20 mouse cellular contexts compared by ENCODE assay signal in genomic region chr8:13124897-13125296, GRCm38 (mm10). TPM values are rescaled to one million over a fixed set of nuclear protein-coding genes. Genes with fewer than 3 reads are reported as not detected.
DNase-seq lines count a peak whose midpoint lies in the region; ATAC-seq and TF ChIP-seq lines count a peak whose summit lies in the region.
"Had no signal": no experiment of that assay in that cellular context is flagged by ENCODE, and none has a peak within 500 bp of the region (broad histone marks: within the 10 kb centered on the region; RNA-seq: fewer than 3 reads in every experiment).

No protein-coding gene starts in this region.

- peak; percentile 57 for DNase-seq in lung, postnatal 0 days (ENCODE audit: low spot score)
- DNase-seq in lung, postnatal 4 days = no peak
- DNase-seq in lung, postnatal 36 days = peak; percentile 10
- DNase-seq in lung, postnatal 10 days = no peak
- DNase-seq in frontal cortex, adult 2 months (ENCODE audit: extremely low spot score in 1 of 2, low spot score in 1 of 2) = no peak
- DNase-seq: adrenal gland, adult 8-10 months; adrenal gland, postnatal 14 days; adrenal gland, postnatal 36 days; cerebellum, adult 11-12 months; cerebellum, adult 2 months; cerebellum, adult 9-10 months; cerebellum, postnatal 10 days; cerebellum, postnatal 25 days; forebrain, postnatal 0 days had no signal

- no peak overlapping the region for H3K4me2 ChIP-seq in lung, postnatal 0 days (replicated peaks; ENCODE audit: low read depth, low read length)
- H3K4me2 ChIP-seq: embryonic facial prominence, embryonic 12.5 days; forebrain, embryonic 12.5 days; forebrain, embryonic 15.5 days had no signal

- H3K4me1 ChIP-seq in lung, postnatal 0 days (ENCODE audit: insufficient read depth, low read depth, low read length) = no peaks in the 10 kb centered on the region
- H3K4me1 ChIP-seq: embryonic facial prominence, embryonic 10.5 days; embryonic facial prominence, embryonic 12.5 days; forebrain, embryonic 12.5 days; forebrain, embryonic 15.5 days had no signal

- no peak for TF ChIP-seq EP300 in lung, postnatal 0 days (IDR thresholded peaks at IDR 0.05)

- TF ChIP-seq CTCF in lung, postnatal 0 days (IDR thresholded peaks at IDR 0.05) = no peak

- peaks cover 46% of the 10 kb centered on the region for H3K36me3 ChIP-seq in lung, postnatal 0 days (ENCODE audit: insufficient read depth, low read length)

- no peaks in the 10 kb centered on the region for H3K27me3 ChIP-seq in lung, postnatal 0 days (replicated peaks; ENCODE audit: insufficient read depth, low read length)
- H3K27me3 ChIP-seq: embryonic facial prominence, embryonic 12.5 days; forebrain, embryonic 12.5 days; forebrain, embryonic 15.5 days; Patski had no signal

- peak overlapping the region; percentile 7; the same call in 1 of the 2 replicates for H3K27ac ChIP-seq in lung, postnatal 0 days (ENCODE audit: low read length)
- H3K27ac ChIP-seq: embryonic facial prominence, embryonic 10.5 days; embryonic facial prominence, embryonic 12.5 days; forebrain, embryonic 12.5 days; forebrain, embryonic 15.5 days had no signal

- ATAC-seq in lung, postnatal 0 days = peak; percentile 81
- ATAC-seq: activated CD4-positive, CD25-positive, alpha-beta regulatory T cell, adult 4 months; forebrain, embryonic 15.5 days; forebrain, postnatal 0 days; Patski had no signal

- 62% methylated on average over 8 of the region's 8 CpGs for WGBS in lung, postnatal 0 days

- H3K9me3 ChIP-seq in lung, postnatal 0 days (ENCODE audit: low read length) = no peaks in the 10 kb centered on the region
- H3K9me3 ChIP-seq: embryonic facial prominence, embryonic 10.5 days; embryonic facial prominence, embryonic 12.5 days; forebrain, embryonic 12.5 days; forebrain, embryonic 15.5 days had no signal

- no peak overlapping the region for H3K4me3 ChIP-seq in lung, postnatal 0 days (ENCODE audit: low read depth, low read length)
- H3K4me3 ChIP-seq: embryonic facial prominence, embryonic 10.5 days; embryonic facial prominence, embryonic 12.5 days; forebrain, embryonic 12.5 days; forebrain, embryonic 15.5 days had no signal

- H3K9ac ChIP-seq in lung, postnatal 0 days (replicated peaks; ENCODE audit: low read depth) = no peak overlapping the region
- H3K9ac ChIP-seq: embryonic facial prominence, embryonic 12.5 days; forebrain, embryonic 12.5 days; forebrain, embryonic 15.5 days; forebrain, postnatal 0 days had no signal

RNA-seq across cellular contexts. Expression of gene Cul4a, which starts 19.5 kb away (rescaled TPM):
- polyA plus RNA-seq in lung, postnatal 0 days (2015; fragmentation: Nextera tagmentation; extraction: Ambion mirVana) = 59.5 and 61.2 TPM in 2 replicates
- 43.7 and 53.5 TPM in 2 replicates for polyA plus RNA-seq in frontal cortex, adult 2 months (2012; rRNA removed)

RNA-seq across cellular contexts. Expression of gene Pcid2, which starts 19.6 kb away (rescaled TPM):
- 17.5 and 18.0 TPM in 2 replicates for polyA plus RNA-seq in lung, postnatal 0 days (2015; fragmentation: Nextera tagmentation; extraction: Ambion mirVana)
- polyA plus RNA-seq in frontal cortex, adult 2 months (2012; rRNA removed) = 32.5 and 34.8 TPM in 2 replicates

RNA-seq across cellular contexts. Expression of gene Lamp1, which starts 34.1 kb away (rescaled TPM):
- polyA plus RNA-seq in lung, postnatal 0 days (2015; fragmentation: Nextera tagmentation; extraction: Ambion mirVana) = 508 and 522 TPM in 2 replicates
- 391 and 397 TPM in 2 replicates for polyA plus RNA-seq in frontal cortex, adult 2 months (2012; rRNA removed)

Comparison
In these comparisons a context has a peak if more than half of its experiments do, and no peak if none do; other contexts are left out.
1. DNase-seq: peak in lung, postnatal 0 days (single experiment) and lung, postnatal 36 days (single experiment); none in lung, postnatal 4 days (0 of 2), lung, postnatal 10 days (single experiment) and frontal cortex, adult 2 months (0 of 2).